Mouse (Mus musculus) myocyte (in vitro differentiated cells): ENCODE measurements around the gene Kif11. TPM values are rescaled to one million over a fixed set of nuclear protein-coding genes. Genes with fewer than 3 reads are reported as not detected.

Experiments used
- H3K27me3 ChIP-seq: one replicate; pipeline ENCODE4 v1.6.1; 2011; ENCODE audit not compliant: control insufficient read depth, insufficient read depth, insufficient read length
- H3K36me3 ChIP-seq: one replicate; pipeline ENCODE4 v1.6.1; 2011; ENCODE audit not compliant: control insufficient read depth, insufficient read depth
- H3K4me2 ChIP-seq: one replicate; pipeline ENCODE4 v1.6.1; 2011; ENCODE audit warnings: low read depth, control low read depth
- H3K4me3 ChIP-seq: one replicate; pipeline ENCODE4 v1.5.1; 2011; ENCODE audit warnings: mild to moderate bottlenecking, control low read depth, moderate library complexity
- H3K79me2 ChIP-seq: one replicate; pipeline ENCODE4 v1.6.1; 2011; ENCODE audit not compliant: control insufficient read depth, insufficient read depth
- H3ac ChIP-seq: one replicate; pipeline ENCODE4 v1.6.1; 2011; ENCODE audit not compliant: control insufficient read depth, insufficient read length
- CEBPB ChIP-seq: IDR thresholded peaks from 2 replicates; pipeline ENCODE4 v1.6.1; 2011; ENCODE audit warnings: mild to moderate bottlenecking, moderate library complexity; ENCODE audit not compliant: poor library complexity, insufficient read depth, severe bottlenecking
- E2F4 ChIP-seq: IDR thresholded peaks from one replicate; pipeline ENCODE4 v1.6.1; 2011; ENCODE audit warnings: mild to moderate bottlenecking, control low read depth, moderate library complexity; ENCODE audit not compliant: insufficient read depth
- MAX ChIP-seq: IDR thresholded peaks from one replicate; pipeline ENCODE4 v1.6.1; 2011; ENCODE audit warnings: low read depth, mild to moderate bottlenecking, control low read depth
- MYOD1 ChIP-seq, 3 experiments: IDR thresholded peaks; one replicate each; pipeline ENCODE4 v1.6.1; 2011; ENCODE audit warnings: control low read depth in 2 of 3, low read depth in 2 of 3, mild to moderate bottlenecking in 2 of 3, moderate library complexity in 1 of 3; ENCODE audit not compliant: insufficient read length in 2 of 3, control insufficient read depth in 1 of 3
- MYOG ChIP-seq, 3 experiments: IDR thresholded peaks; one replicate each; pipeline ENCODE4 v1.6.1; 2011; ENCODE audit warnings: control low read depth in 2 of 3, low read depth in 2 of 3, mild to moderate bottlenecking in 2 of 3; ENCODE audit not compliant: insufficient read length in 2 of 3, control insufficient read depth in 1 of 3, insufficient read depth in 1 of 3
- POLR2A ChIP-seq: IDR thresholded peaks from one replicate; pipeline ENCODE4 v1.6.1; 2011; ENCODE audit warnings: low read depth, mild to moderate bottlenecking, control low read depth, moderate library complexity; ENCODE audit not compliant: insufficient read length
- POLR2AphosphoS2 ChIP-seq: IDR thresholded peaks from one replicate; pipeline ENCODE4 v1.6.1; 2011; ENCODE audit warnings: low read depth, control low read depth; ENCODE audit not compliant: insufficient read length
- REST ChIP-seq: IDR thresholded peaks from one replicate; pipeline ENCODE4 v1.6.1; 2011; ENCODE audit warnings: mild to moderate bottlenecking, control low read depth, moderate library complexity; ENCODE audit not compliant: insufficient read depth, insufficient read length
- SRF ChIP-seq: IDR thresholded peaks from one replicate; pipeline ENCODE4 v1.6.1; 2011; ENCODE audit warnings: low read depth; ENCODE audit not compliant: control insufficient read depth, insufficient read length
- TCF12 ChIP-seq: IDR thresholded peaks from one replicate; pipeline ENCODE4 v1.6.1; 2011; ENCODE audit warnings: mild to moderate bottlenecking, control low read depth; ENCODE audit not compliant: poor library complexity, insufficient read depth, severe bottlenecking
- TCF3 ChIP-seq: IDR thresholded peaks from one replicate; pipeline ENCODE4 v1.6.1; 2011; ENCODE audit warnings: low read depth, control low read depth; ENCODE audit not compliant: insufficient read length
- USF1 ChIP-seq: IDR thresholded peaks from one replicate; pipeline ENCODE4 v1.6.1; 2011; ENCODE audit warnings: low read depth, mild to moderate bottlenecking, control low read depth, moderate library complexity
- polyA plus RNA-seq: library from polyadenylated mRNA; unstranded; fragments of >200 nt; fragmentation: generic; extraction: Trizol; gene quantifications from one replicate; pipeline ENCODE4 v1.2.1, GENCODE M21; 2012; ENCODE audit warnings: missing spikeins

Kif11 gene
- polyA plus RNA-seq, 1 experiment, result 4.1 TPM

- no peak overlapping the region for H3K4me2 ChIP-seq
- no peak overlapping the region for H3ac ChIP-seq
- no peaks in the 10 kb centered on the region for H3K27me3 ChIP-seq
- H3K79me2 ChIP-seq, result no peaks in the 10 kb centered on the region
- no peak for TF ChIP-seq CEBPB
- no peak for TF ChIP-seq USF1
- TF ChIP-seq SRF, result no peak
- TF ChIP-seq TCF12, result no peak
- TF ChIP-seq POLR2AphosphoS2, result no peak
- no peak for TF ChIP-seq MYOG (IDR thresholded peaks at IDR 0.05; ENCODE audit: control insufficient read depth in 1 of 3, insufficient read depth in 1 of 3, insufficient read length in 2 of 3, low read depth in 2 of 3)
- TF ChIP-seq REST, result no peak
- no peak for TF ChIP-seq MYOD1 (IDR thresholded peaks at IDR 0.05; ENCODE audit: control insufficient read depth in 1 of 3, insufficient read length in 2 of 3, low read depth in 2 of 3)
- no peak for TF ChIP-seq POLR2A
- TF ChIP-seq MAX, result no peak
- no peak for TF ChIP-seq E2F4
- TF ChIP-seq TCF3, result no peak
- H3K4me3 ChIP-seq, result no peak overlapping the region
- H3K36me3 ChIP-seq, result no peaks in the 10 kb centered on the region
Measured at GRCm38 (mm10) chr19:37466403-37466802, 90.2 kb downstream of the Kif11 start.

DNA sequence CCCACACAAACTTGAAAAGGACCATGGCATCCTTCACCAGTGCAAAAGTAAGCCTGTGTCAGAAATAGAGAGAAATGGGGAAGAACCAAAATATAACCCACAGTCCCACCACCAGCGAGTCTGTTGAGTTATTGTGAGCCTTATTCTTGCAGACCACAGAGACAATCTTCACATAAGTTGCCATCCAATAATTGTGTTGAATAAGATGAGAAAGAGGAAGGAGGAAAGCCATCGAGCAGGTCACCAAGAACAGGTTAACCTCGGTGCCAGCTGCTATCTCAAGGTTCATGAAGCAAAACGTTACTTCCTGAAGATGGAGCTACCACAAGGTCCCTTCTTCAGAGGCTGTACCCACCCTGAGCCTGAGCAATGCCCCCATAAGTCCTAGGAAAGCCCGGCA is 90.8 kb downstream of the Kif11 start:
- no peak overlapping the region for H3ac ChIP-seq
- H3K79me2 ChIP-seq, result no peaks in the 10 kb centered on the region
- no peaks in the 10 kb centered on the region for H3K36me3 ChIP-seq
- no peak overlapping the region for H3K4me3 ChIP-seq
- no peak overlapping the region for H3K4me2 ChIP-seq
- H3K27me3 ChIP-seq, result no peaks in the 10 kb centered on the region
- TF ChIP-seq MYOG (IDR thresholded peaks at IDR 0.05; ENCODE audit: control insufficient read depth in 1 of 3, insufficient read depth in 1 of 3, insufficient read length in 2 of 3, low read depth in 2 of 3) (no peak), TCF3 (no peak), SRF (no peak), TCF12 (no peak), POLR2AphosphoS2 (no peak), MAX (no peak), CEBPB (no peak), POLR2A (no peak), MYOD1 (IDR thresholded peaks at IDR 0.05; ENCODE audit: control insufficient read depth in 1 of 3, insufficient read length in 2 of 3, low read depth in 2 of 3) (no peak), REST (no peak), E2F4 (no peak), USF1 (no peak)

- no peaks in the 10 kb centered on the region for H3K79me2 ChIP-seq
- no peaks in the 10 kb centered on the region for H3K27me3 ChIP-seq
- no peak overlapping the region for H3K4me3 ChIP-seq
- H3ac ChIP-seq, result no peak overlapping the region
- TF ChIP-seq MYOG (IDR thresholded peaks at IDR 0.05; ENCODE audit: control insufficient read depth in 1 of 3, insufficient read depth in 1 of 3, insufficient read length in 2 of 3, low read depth in 2 of 3) (no peak), TCF12 (no peak), MYOD1 (IDR thresholded peaks at IDR 0.05; ENCODE audit: control insufficient read depth in 1 of 3, insufficient read length in 2 of 3, low read depth in 2 of 3) (no peak), SRF (no peak), POLR2A (no peak), REST (no peak)
- H3K4me2 ChIP-seq, result no peak overlapping the region
- H3K36me3 ChIP-seq, result no peaks in the 10 kb centered on the region
Measured at GRCm38 (mm10) chr19:37468841-37469566, 92.8 kb downstream of the Kif11 start.

Other genes starting within 250 kb of the Kif11 start
- 73.5 TPM for gene March5, start 168.9 kb upstream of the Kif11 start, polyA plus RNA-seq
- gene Cpeb3, start 167.8 kb upstream of the Kif11 start, polyA plus RNA-seq, result 2.6 TPM
- 12.0 TPM for gene Ide, start 38.6 kb upstream of the Kif11 start, polyA plus RNA-seq
- gene Hhex, start 58.4 kb downstream of the Kif11 start, polyA plus RNA-seq, result 0.44 TPM
- 4.5 TPM for gene Exoc6, start 174.0 kb downstream of the Kif11 start, polyA plus RNA-seq